Mouse (Mus musculus) c-Kit-positive CD71-negative TER-119-negative erythroid progenitor cells, embryonic 14.5 days (primary cell): Measurements from ENCODE around the gene Emid1.
"Not testable (repeated sequence)": the region's sequence is repeated elsewhere in the genome, so short reads cannot be mapped to it uniquely, and the experiment has no call there.

Experiments
- DNase-seq: peaks from one replicate; pipeline ENCODE4 v3.0.0-alpha.2; 2013; ENCODE audit warnings: low read depth

The Emid1 gene

DNA sequence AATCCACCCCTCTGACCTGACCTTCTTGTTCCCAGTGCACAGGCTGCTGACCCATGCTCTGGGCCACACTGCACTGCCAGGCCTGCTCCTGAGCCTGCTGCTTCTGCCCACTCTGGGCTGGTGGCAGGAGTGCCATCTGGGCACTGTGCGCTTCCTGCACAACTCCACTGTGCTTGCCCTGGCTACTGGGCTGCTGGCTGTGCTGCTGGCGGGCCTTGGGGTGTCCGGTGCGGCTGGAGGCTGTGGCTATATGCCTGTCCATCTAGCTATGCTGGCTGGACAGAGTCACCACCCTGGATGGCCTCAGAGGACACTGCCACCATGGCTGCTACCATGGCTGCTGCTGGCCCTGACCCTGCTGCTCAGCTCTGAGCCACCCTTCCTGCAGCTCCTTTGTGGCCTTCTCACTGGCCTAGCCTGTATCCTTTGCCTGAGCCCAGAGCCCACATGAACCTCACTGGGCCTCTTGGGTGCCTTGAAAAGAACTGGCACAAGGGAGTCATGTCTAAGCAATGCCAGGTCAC, 48.0 kb downstream of the Emid1 start:
- DNase-seq: no peak

DNA sequence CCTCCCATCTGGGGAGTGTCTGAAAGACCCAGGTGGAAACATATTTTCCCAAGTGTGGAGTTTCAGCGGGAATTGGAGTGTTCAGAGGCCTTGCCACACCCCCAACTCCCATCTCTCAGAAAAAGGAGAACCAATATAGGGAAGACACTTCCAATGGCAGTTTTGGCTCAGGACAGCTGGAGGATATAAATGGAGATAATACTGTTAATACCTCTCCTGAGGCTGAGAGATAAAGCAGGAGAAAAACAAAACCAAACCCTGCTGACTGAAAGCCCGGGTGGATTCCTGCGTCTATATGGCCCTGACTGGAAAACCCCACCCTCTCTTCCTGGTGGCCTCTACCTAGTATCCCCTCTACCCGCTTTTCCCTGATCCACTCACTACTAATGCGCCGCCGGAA, 49.7 kb downstream of the Emid1 start:
- no peak for DNase-seq

DNA sequence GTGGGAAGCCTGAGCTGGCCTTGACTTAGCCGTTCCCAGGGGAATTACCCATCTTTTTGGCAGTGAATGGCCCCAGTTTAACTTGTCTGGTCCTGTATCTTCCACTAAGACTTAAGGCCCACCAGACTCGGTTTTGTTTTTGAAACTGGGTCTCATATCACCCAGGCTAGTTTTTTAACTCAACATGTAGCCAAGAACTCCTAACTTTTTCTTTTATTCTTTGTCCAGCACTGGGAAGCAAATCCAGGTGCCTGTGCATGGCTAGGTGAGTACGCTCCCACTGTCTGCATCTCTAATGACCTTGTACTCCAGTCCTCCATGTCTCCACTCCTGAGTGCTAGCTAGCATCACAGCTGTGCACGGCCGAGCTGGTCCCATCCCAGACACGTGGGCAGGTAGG, 50.4 kb downstream of the Emid1 start:
- DNase-seq: no peak

DNA sequence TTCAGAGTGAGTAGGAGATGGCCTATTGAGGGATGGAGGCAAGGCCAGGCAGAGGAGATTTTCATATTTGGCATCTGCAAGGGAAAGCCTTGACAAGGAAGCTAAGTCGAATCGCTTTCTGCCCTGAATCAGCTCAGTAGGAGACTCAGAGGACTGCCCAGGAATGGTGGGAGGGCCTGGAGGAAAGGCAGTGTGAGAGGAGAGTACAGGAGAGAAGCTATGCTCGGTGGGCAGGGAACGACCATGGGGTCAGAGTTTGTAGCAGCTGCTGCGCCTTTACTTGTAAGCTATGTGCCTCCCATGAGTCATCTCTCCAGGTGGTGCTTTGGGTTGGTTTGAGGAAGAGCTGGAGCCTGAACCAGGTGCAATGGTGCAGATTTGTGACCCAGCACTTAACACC, 51.3 kb downstream of the Emid1 start:
- DNase-seq: no peak

DNA sequence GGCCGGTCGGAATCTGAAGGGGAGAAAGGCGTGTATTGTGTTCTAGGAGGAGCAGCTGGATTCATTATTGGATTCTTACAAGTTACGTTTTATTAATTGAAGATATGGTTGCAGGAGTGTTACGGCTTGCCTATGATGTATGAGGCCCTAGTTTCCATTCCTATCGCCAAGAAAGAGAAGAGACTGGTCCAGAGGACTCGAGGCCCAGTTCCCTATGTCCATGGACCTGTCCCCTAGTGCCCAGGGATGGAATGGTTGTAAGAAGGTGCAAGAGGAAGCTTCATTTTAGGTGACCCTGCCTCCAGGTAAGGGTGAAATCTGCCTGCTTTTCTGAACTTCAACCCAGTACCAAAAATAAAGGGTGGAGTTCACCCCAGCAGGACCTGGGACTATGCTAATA, 51.8 kb downstream of the Emid1 start:
- no peak for DNase-seq

DNA sequence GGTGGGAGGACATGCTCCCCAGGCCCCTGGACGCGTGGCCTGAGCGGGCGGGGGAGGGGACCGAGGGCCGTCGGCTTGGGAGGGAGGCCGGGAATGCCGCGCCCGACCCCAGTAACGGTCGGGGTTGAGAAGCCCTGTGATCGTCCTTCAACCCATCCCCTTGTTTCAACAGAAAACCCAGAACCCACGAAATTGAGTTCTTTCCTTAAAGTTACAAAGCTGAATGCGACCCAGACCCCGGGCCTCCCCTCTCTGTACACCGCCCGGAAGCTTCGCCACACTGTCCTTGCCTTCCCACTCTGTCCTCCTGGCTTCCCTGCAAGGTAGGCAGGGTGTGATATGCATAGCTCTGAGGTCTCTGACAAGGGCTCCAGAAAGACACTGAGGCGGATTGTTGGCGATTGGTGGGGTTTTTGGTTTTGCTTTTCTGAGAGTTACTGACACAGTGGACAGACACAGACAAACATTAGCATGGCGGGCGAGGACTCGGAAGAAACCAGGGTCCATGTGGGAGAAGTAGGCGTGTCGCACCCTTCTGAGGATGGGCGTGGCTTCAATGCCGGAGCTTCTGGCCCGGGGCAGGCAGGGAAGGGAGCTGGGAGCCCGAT, 52.4 kb downstream of the Emid1 start:
- DNase-seq: peak; percentile 82

DNA sequence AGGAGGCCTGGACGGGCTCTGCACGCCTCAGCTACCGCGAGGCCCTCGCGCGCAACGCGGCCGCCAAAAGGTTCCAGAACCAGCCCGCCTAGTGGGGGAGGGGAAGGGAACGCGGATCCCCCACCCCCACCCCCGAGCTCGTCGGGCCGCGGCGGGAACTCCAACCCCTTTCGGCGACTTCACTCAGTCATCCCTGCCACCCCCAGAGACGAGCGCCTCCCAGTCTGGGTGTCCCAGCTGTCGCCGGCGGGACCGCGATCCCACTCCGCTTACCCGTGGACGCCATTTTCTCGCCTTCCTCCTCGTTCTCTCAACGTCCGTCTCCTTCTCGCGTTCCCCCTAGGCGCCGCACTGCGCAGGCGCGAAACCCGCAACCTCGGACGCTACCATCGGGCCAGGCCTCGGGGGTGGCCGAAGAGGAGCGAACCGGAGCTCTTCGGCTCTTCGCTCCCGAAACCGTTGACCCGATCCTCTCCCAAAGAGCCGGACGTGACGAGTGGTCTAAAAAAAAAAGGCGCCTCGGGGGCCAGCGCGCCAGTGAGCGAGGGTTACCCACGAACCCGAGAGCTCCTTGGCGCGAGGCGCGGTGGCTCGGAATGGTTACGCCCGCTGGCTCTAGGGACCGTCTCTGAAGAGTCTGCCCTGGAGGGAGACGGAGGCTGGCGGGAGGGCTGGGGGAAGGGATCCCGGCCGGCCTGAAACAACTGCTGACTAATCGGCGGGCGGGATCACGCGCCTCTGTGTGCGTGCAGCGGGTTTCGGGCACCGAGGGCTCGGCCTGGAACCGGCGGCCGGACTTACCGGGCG, 53.1 kb downstream of the Emid1 start, which contains the start of the genes Rhbdd3 and Ewsr1:
Gene Rhbdd3, plus strand, starts transcription at position 191 of the 807 bp plus-strand sequence.
Gene Ewsr1, minus strand, starts transcription at position 531 of the 807 bp plus-strand sequence.
- peak; percentile 93 for DNase-seq

DNA sequence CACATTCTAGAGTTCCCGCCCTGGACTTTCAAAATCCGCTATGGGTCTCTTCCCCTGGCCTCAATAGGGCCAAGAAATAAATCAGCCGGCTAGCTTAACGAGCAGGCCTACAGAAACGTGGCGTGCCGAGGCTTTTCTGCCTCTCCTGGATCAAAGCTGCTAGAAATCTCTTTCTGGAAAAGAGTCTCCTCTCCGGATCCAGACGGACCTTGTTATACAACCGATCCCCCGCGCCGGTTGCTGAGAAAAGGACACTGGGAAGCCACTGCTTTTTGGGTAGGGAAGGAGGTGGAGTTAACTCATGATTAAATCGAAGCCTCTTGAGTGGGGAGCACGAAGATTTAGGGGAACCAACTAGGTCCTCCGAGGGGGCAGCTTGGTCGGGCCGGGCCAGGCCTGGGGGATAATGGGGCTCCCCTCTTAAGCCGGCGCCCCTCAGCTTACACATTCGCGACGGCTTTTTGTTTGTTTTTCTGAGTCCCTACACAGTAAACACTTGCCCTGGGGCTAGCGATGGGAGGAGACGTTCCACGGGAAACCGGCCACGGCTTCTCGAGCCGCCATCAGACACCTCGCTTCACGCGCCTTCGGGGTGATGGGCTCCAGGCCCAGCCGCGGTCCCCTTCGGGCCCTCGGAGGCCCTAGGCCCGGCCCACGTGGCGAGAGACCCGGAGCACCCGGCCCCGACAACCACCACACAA, 53.9 kb downstream of the Emid1 start:
- no peak for DNase-seq

DNA sequence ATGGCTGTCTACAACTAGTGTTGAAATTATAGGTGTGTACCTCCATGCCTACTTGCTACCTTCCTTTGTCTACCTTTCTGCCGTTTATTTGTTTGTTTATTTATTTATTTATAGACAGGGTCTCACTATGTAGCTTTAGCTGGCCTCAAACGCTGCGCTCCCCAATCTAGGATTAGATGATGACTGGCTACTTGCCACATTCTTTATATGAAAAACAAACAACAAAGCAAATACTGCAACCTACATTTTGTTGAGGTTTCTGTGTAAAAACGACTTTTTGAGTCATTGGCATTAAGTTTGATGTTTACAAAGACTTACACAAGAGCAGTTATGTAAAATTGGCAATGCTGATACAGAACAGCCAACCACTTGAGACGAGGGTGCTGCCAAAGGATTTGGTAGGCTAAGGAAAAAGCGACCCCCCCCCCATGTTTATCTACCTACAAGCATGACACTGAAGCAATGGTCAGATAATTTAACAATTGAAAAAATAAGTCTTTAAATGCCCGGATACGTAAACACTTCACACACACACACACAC, 55.5 kb downstream of the Emid1 start:
- no peak for DNase-seq

DNA sequence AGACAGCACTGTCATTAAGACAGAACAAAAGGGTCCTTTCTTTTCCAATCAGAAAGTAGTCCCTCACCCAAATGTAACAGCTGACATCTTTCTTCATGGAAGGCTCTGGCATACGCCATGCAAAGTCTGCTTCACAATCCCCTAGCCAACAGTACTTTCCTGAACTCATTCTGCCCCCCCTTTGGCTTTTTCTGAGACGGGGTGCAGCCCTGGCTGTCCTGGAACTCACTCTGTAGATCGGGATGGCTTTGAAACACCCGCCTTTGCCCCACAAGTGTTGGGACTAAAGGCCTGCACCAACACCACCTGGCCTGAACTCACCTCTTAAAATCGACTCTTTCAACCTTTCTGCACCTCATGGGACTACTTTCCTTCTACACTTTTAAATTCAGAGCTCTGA, 56.2 kb downstream of the Emid1 start:
- DNase-seq: no peak

DNA sequence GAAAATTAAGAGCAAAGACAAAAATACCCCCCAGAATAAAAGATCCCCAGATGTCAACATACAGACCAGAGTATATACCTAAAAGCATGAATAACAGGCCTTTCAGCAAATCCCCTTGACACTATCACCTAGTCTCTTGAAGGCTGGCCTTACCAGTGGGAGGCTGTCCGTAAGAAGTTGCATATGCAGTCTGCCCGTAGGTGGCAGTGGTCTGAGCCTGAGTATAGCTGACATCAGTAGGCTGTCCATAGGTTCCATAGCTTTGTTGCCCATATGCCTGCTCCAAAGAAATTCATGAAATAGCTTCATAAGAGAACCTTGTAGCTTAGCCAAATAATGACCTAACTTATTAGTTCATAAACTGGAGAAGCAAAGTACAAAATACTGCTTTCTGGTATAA, 60.4 kb downstream of the Emid1 start:
- DNase-seq: no peak

DNA sequence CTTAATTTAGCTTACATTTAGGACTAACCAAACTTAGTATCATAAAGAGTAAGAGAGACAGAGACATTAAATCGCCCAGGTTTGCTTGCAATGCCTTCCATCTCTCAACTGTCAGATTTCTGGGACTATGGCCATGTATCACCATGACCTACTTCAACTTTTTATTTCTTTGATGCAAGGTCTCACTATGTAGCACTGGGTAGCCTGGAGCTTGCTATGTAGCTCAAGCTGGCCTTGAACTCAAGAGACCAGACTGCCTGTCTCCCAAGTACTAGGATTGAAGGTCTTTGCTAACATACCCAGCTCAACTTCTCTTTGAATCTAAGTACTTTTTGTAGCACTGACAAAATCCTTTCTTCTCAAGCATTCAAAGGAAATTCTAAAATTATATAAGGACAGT, 62.9 kb downstream of the Emid1 start:
- no peak for DNase-seq

DNA sequence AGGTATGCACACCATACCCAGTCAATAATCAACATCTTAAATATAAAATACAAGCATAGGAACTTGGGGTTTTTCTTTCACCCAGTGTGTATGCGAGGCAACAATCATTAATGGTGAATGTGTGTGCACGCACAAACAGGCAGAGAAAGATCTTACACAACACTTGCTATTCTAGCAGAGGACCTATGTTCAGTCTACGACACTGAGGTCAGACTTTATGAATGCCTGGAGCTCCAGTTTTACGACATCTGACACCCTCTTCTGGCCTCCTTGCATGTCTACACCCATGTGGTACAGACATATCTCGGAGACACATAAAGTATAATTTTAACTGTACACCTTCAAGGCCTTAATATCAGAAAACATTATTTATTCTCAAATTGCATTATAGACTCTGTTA, 75.2 kb downstream of the Emid1 start:
- not testable (repeated sequence) for DNase-seq

DNA sequence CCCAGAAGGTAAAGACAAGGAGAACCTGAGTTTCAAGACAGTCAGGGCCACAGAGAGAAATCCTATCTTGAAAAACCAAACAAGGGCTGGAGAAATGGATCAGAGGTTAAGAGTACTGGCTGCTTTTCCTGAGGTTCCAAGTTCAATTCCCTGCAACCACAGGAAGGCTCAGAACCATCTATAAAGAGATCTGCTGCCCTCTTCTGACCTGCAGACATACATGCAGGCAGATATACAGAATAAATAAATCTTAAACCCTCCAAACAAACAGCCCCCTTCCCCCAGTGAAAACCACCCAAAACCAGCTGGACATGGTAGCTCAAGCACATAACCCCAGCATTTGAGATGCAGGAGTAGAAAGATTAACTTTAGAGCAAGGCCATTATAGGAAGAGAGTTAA, 76.3 kb downstream of the Emid1 start:
- DNase-seq: no peak

DNA sequence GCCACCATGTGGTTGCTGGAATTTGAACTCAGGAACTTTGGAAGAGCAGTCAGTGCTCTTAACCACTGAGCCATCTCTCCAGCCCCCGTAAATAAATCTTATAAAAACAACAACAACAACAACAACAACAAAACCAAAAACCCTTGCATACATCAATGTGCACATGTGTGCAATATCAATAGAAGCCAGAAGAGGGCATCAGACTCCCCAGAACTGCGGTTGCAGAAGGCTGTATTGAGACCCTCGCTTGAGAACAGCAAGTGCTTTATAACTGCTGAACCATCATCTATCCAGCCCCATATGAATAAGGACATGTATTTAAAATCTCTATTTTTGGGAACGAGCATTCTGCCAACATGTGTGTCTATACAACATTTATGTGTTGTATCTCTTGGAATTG, 77.2 kb downstream of the Emid1 start:
- DNase-seq: no peak

DNA sequence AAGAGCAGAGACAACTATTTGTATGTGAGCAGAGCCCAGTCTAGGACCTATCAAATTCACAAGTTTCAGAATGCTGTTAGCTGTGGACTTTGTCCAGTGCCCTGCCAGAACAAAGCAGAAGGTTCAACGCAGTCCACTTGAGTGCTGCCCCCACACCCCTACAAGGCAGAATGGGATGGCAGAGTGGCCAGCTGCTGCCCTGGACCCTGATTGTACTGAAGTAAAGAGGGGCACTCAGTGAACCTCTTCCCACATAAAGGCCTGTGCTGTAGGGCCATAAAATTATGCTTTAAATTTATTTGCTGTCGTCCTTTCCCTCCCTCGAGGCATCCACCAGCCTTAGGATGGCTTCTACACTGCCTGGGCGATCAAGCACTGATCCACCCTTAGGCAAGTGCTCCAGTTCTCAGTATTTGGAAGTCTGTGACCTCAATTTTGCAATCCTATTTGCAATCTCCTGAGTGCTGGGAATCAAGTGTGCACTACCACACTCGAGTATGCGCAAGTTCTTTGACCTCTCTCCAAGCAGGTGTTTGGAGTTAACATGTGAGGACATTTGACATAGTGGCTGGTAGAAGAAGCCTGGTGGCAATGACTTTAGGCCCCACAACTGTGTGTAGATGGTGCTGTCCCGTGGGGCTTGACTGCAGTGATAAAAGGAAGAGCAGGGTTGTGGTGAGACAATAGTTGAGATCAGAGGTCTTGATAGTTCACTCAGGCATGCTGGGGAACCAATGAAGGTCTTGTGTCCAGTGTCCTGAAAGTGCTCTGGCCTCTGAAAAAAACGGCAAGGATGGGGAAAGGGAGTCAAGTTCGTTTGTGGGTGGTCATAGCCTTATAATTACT, 83.7 kb downstream of the Emid1 start:
- no peak for DNase-seq

DNA sequence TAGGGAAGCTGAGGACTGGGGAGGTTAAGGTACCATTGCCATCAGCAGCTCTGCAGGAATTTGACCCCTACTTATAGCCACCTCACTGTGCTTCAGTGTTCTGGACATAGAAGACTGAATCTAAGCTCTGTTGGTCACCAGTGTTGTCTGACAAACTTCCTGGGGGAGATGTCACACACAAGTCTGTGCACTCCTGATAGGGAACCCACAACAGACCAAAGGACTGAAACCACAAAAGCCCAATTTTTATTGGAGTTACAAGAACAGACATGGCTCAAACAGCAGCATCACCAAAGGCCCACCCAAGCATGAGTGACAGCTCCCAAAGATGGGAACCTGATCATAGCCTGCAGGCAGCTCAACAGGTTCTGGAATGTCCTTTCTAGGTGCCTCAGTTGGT, 85.0 kb downstream of the Emid1 start:
- no peak for DNase-seq

DNA sequence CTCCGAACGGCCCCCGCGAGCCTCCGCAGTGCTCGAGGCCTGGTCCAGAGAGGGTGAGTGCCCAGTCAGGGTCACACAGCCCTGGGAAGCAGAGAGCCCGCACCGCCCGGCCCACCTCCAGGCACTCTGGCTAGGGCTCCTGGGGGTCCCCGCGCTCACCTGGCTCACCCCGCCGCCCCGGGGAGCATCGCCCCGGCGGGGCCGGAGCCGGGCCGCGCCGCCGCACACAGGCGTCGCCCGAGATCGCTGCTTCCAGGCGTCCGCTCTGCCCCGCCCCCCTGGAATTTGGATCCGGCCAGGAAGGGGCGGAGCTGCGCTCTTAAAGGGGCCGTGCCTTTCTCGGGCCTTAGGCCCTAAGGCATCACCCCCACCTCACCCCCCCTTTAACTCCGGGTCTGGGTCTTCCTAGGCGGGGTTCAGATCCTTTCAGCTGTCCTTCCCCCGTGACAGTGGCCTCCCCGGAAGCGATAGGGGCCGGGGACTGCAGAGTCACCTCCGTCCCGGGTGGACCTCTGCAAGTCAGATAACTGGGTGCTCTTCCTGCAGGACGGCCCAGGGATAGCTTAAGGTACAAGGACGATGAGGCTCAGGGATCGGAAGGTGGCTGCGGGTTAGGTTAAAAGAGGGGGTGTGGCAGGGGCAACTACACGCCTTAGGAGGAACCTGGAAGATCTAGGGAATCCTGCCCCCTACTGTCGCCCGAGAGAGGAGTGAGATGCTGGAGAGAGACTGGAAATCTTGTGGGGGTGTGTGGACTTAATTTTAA, 86.8 kb downstream of the Emid1 start, which contains the start of gene Gas2l1:
Gene Gas2l1, minus strand, starts transcription at position 272 of the 766 bp plus-strand sequence.
- DNase-seq: peak; percentile 76

DNA sequence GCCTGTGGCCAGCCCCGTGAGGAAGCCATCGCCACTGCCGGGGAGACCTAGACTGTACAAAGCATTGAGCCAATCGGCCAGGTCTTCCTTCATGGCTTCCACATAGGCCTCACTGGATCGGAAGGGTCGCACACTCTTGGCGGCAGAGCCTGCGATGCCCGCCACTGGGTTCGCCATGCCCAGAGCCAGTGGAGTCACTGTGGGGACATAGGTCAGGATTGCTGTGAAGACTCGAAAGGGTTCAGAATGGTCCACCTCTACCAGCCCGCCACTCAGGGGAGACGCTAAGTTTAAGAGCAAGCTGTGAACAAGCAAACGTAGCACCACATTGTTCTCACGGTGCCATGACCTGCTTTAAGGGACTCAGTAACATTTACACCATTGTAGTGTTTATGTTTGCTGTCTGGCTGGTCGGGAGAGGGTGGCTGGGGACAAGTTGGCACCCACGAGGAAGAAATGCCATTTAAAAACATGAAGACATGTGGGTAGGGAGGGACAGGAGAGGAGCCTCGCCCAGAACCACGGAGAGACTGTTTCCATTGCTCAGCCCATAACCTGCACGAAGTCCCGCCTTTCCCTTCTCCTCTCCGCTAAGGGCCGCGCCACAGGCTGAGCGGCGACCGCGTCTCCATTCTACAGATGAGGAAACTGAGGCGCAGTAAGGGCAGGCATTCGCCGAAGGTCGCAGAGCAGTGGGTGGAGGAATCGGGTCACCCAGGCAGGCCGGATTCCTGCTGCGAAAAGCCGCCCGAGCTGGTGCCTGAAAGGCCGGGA, 87.6 kb downstream of the Emid1 start:
- DNase-seq: no peak
